Mouse (Mus musculus): ENCODE measurements around the gene Plekha6. TPM values are rescaled to one million over a fixed set of nuclear protein-coding genes. Genes with fewer than 3 reads are reported as not detected.

Gene Plekha6
- total RNA-seq, 2 experiments from 2014 or later: 54.8 to 65.7 TPM

DNA sequence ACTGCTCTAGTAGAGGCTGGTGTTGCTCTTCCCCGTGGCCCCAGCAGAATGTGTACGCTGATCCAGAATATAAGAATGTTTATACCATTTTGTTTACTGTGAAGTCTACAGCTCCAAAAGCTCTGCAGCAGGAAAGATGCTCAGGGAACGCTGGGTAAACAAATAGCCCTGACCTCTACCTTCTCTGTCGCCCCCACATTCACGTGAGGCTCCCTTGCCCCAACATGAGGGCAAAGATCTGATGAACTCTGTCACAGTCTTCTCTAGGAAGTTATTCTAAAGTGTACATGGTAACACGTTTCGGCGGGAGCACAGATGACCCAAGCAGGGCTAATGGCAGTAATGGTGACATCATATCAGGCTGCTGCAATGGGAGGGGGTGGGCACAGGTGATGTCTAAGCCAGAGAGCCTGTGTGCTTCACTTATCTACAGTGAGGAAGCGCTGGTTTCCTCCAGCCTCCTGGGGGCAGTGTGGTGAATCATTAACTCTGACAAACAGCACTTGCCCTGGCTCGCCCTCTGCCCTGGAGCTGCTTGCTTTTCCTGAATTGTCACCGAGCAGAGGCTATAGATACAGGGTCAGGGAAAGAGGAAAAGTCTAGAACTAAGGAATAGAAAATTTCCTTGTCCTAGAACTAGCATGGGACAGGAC is 101.2 kb downstream of the Plekha6 start:
- no peak for DNase-seq (ENCODE audit: low spot score in 2 of 2)

DNA sequence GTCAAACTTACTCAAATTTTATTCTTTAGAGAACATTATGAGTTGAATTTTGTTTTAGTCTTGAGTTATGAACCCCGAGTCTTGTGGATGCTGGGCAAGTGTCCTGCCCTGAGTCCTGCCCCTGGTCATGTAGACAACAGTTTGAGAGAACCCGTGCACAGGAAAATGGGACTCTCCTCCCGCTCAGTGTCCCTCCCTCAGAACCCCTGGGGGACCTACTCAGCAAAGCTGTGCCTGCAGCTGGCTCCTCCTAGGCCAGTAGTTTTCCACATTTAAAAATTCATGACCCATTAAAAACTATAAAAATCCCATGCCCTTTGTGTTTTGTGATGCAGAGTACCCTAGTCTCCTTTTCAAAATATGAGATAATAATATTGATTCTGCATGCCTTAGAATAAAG is 103.1 kb downstream of the Plekha6 start:
- DNase-seq (ENCODE audit: low spot score in 2 of 2): no peak

DNA sequence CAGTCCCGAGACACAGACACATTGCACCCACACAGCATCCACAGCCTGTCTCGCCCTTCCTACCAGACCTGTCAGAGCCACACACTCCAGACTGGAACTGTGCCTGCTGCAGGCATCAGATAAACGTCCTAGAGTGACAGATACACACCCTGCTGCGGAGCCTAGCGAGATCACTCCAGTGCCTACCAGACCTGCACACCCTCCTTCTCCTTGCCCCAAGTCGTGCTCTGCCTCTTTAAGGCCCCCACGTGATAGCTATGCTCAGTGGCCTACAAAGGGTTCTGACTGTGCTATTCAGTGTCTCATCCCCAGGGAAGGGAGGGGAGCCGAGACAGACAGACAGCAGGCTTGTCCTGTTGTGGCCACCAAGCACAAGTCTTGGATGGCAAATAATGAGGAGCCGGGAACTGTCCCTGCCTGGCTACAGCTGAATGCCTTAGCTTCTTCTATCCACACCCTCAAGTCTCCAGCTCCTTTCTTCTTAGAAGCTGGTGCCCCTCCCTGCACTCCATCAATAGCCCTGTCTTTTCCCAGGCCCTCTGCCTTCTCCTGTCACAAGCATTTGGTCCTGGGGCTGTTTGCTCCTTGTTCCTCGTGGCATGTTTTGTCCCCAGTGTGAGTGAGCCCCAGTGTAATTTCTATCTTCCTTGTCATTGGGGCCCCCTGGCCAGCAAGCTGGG is 103.9 kb downstream of the Plekha6 start:
- peak; percentile 34 to 46 for DNase-seq (ENCODE audit: low spot score in 2 of 2)

DNA sequence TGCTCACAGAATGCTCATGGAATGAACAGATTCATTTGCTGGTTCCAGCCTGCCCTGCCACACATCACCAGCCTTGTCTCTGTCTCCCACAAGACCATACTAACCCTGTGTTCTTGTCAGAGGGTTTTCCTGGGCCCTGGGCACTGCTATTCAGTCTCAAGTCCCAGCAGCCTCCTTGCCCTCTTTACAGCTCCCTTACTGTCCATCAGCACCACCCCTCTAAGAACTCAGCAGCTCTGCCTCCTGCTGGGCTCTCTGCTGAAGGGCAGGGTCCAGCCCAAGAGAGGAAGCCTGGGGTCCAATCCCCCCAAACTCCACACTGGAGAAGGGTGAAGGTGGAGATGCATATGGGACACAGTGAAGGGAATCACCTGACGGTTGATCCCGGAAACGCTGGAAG is 104.5 kb downstream of the Plekha6 start:
- DNase-seq (ENCODE audit: low spot score in 2 of 2): peak in 1 of 2 experiments; percentile 31

DNA sequence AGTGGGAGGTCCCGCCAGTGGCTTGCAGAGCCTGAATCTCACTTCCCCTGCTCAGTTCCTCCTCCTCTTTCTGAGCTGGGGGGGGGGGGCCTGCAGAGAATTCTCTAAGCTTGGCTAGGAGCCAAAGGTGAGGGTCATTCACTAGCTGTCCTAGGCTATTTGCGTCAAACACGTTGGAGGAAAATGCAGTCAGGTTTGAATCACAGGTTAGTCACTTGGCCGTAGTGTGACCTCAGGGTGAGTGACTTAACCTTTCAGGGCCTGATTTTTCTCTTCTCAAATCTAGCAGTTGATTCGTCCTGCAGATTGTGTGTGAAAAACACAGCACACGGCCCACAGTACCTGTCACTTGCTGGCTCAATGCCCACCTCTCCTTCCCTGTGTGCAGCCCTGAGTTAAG is 106.3 kb downstream of the Plekha6 start:
- no peak for DNase-seq (ENCODE audit: low spot score in 2 of 2)

DNA sequence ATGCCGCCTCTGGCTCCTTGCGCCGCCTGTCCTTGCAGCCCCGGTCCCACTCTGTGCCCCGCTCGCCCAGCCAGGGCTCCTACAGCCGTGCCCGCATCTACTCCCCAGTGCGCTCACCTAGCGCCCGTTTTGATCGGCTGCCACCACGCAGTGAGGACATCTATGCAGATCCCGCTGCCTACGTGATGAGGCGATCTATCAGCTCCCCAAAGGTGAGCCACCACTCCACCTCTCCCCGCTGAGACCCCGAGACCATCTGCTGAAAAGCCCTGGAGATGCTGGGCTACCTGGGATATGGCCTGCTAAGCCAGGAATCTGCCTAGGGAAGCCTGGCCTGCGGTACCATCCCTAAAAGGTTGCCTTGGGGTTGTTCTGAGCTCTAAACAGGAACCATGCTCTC is 110.2 kb downstream of the Plekha6 start:
- DNase-seq (ENCODE audit: low spot score in 2 of 2): no peak

DNA sequence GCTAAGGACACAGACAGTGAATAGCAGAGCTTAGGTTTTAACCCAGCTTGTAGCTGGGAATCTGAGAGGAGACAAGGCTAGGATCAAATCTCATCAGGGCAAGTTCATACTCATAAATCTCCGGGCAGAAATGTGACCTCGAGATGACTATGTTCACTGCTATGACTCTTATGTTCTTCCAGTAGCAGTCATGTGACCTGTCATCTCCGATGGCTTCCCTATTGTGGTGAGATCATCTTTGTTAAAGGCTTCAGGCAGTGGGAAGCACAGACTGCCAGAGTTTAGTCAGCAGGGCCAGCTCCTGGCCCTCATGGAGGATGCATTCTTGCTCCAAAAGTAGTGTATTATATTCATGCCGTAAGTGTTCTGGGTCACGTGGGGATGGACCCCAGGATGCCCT is 113.0 kb downstream of the Plekha6 start:
- no peak for DNase-seq (ENCODE audit: low spot score in 2 of 2)

DNA sequence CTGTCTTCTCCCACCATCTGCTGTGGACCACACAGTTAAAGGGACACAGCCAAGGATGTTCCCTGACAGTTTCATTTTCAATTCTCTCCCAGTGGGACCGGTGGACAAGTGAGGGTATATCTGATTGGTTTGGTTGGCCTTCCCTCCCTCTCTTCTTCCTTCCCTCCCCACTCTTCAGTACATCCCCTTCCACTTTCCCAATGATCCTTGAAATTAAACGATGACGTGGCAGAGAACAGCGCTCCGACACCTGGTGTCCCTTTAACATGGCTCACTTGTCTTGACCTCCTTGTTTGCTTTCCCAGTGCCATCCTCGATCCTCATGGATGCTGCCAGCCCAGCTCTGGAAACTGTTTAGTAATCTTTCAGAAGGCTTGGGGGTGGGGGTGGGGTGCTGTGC is 114.5 kb downstream of the Plekha6 start:
- DNase-seq (ENCODE audit: low spot score in 2 of 2): no peak

DNA sequence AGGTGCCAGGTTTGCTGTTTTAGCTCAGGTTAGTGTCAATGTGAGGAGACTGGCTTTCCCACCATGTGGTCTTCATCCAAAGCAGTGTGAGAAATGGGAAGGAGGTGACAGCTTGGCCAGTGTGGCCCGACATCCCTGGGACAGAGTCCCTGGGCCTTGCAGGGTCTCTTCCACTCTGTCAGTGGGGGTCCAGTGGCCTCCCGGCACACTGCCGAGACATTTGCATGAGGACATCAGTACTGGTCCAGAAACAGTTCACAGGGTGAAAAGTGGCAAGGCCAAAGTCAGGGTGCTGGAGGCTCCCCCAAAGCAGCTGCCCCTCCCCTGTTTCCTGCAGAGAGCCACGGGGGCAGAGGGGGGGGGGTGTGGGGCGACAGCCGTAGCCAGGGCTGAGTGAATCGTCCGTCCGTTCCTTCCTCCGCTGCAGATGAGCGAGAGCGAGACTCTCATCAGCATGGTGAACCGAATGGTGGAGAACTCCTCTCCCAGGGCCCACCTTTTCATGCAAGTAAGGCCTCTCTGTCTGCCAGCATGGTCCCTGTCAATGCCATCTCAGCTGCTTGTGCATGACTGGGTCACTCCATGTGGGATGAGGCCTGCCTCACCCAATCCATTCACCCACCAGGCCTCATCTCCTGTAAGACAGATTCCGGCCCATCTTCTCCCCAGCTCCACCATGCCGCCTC is 115.1 kb downstream of the Plekha6 start:
- DNase-seq (ENCODE audit: low spot score in 2 of 2): no peak

DNA sequence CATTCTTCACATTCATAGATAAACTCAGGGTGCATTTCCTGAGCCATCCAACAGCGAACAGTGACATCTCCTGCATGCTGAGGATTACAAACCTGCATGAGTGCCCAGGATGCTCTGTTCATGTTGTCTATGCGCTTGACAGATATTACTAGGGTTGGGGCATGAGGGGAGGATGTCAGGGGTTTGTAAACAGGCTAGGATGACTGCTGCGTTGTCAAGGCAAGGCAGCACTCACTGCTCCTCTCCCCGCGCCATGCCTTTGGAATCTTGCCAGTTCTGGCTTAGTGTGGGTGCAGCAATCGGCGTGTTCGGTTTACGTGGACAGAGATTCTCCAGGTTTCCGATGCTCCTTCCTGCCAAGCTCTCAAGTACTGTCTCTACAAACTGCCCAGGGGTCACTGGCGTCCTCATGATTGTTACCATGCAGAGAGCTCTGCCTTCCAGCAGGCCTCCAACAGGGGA is 115.7 kb downstream of the Plekha6 start:
- DNase-seq (ENCODE audit: low spot score in 2 of 2): peak; percentile 37 to 43

DNA sequence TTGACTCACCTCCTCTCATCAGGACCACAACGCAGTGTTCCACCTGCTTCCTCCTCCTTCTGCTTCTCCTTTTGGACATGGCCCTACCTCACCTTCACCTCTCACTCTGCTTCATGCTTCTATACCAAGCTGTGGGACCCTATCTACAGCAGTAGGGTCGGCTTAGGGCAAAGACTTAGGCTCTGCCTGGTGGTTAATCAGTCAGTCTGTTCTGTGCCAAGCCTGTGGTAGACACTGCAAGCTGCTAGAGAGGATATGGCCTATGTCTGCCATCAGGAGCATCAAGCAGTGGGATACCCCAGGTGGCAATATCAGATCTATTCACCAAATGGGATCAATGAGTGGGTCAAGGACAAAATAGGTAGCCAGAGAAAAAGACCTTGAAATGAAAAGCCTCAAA is 116.5 kb downstream of the Plekha6 start:
- DNase-seq (ENCODE audit: low spot score in 2 of 2): no peak

DNA sequence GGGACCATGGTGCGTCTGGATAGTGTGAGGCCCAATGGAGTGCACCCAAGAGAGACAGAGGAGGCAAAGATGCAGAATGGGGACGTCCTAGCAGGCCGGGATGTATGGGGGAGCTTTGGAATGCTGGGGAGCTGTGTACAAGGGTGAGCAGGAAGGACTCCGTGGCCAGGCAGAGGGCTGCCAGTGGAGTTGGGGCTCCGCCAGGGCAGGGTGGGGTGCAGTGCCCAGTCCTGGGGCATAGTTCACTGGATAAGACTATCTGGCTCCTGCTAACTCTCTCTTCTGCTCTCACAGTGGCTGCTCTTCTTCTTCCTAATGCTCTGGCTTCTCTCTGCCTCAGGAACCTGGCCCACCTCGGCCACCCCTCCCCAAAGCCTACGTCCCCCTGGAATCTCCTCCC is 121.9 kb downstream of the Plekha6 start:
- no peak for DNase-seq (ENCODE audit: low spot score in 2 of 2)

DNA sequence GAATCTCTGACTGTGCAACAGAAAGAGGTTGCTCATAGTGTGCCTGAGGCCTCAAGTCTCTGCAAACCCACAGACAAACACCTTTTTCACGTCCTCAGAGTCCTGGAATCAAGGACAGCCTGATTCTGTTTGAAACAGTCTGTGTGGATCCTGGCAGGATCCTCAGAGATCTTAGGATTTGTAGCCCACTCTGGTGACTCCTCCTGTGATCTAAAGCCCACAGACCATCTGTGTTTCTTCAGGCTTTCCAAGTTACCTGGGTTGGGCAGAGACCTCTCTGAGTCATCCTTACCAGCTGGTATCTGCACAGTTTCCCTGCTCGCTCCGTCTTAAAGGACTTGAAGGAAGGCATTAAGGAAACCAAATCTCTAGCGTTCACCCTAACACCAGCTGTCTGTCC is 123.0 kb downstream of the Plekha6 start:
- DNase-seq (ENCODE audit: low spot score in 2 of 2): no peak

DNA sequence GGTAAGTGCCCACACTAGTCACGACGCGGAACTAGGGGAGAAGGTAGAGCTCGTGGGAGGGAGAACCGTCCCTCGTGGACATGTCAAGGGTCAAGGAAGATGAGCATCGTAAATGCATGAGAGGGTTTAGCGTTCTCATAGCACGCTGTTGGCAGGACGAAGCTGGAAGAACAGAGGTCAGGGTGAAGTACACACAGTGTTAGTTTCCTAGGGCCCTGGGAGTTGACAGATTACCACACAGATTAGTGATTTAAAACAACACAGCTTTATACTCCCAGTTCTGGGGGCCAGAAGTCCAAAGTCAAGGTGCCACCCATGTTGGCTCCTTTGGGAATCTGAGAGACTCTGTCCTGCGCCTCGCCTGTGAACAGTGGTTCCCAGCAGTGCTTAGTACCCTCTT is 123.9 kb downstream of the Plekha6 start:
- DNase-seq (ENCODE audit: low spot score in 2 of 2): no peak

DNA sequence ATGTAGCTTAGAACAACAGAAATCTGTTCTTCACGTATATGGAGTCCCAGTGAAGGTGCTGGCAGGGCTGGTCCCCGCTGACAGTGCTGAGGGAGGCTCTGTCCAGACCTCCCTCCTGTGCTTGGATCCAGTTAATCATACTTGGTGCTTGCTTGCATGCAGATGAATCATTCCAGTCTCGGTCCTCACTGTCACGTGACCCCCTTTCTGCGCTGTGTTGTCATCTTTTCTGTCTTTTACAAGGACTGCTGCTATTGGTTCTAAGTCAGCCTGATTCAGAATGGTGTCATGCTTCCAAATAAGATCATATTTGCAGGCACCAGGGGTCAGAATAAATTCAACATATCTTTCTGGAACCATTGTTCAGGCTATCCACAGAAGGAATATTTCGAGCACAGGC is 127.9 kb downstream of the Plekha6 start:
- no peak for DNase-seq (ENCODE audit: low spot score in 2 of 2)

DNA sequence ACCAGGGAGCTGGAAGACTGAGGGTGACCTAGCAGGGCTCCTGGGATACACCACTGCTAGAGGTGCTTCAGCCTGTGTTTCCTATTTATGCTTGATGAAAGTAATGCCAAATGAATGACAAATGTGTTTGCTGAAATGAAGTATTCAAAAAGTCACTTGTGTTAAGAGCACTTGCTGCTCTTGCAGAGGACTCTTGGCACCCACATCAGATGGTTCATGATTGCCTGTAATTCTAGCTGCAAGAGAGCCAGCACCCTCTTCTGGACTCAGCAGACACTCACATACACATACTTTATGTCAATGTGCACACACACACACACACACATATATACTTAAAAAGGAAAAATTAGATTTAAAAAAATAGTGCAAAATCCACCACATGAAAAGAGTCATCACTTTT is 128.6 kb downstream of the Plekha6 start:
- DNase-seq (ENCODE audit: low spot score in 2 of 2): no peak

DNA sequence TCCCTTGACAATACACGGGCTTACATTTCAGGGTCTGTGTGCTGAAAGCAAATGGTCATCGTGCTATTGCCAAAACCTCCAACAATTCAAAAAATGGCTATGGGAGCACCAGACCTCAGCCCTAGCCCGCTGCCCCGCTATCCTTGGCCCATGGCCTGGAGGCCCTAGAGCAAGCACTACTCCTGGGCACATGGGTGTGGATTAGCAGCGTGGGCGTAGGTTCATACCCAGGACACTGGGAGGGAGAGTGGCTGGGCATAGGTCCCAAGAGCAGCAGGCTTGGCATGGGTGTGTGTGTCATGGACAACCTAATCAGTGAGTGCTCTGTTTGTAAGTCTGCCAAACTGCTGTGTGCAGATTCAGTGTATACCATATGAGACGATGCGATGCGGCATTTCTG is 132.4 kb downstream of the Plekha6 start:
- DNase-seq (ENCODE audit: low spot score in 2 of 2): no peak

DNA sequence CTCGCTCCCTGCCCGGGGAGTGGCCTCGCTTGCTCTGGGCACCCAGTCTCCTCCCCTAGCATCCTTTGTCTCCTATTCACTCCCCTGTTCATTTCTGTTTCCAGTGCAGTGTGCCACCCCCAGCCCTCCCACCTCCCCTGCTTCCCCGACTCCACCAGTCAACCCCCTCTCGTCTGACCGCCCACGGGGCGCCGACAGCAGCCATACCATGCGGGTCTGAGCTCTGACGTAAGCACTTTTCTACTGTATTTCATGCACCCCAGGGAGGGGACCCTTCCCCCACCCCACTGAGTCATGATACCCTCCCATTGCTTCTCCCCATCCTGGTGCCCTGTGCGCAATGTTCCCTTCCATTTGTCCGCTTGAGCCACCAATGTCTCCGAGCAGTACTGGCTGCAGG is 134.8 kb downstream of the Plekha6 start:
- DNase-seq (ENCODE audit: low spot score in 2 of 2): no peak

DNA sequence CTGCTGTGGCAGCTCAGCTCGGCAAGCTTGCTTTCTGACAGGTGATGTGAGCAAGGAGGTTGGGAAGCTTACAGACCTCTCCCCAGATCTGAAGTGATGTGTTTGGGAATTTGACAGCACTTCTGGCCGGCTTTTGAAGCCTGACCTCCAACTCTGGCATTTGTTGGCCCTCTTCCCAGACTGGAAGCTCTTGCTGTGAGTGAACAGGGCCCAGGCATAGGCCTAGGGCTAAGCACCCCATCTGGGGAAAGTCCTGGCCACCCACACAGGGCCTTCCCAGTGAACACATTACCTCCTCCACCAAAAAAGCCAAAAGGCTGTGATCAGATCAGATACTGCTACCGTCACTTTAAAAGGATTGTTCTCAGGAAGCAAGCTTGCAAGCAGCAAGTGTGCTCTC is 138.5 kb downstream of the Plekha6 start:
- no peak for DNase-seq (ENCODE audit: low spot score in 2 of 2)

DNA sequence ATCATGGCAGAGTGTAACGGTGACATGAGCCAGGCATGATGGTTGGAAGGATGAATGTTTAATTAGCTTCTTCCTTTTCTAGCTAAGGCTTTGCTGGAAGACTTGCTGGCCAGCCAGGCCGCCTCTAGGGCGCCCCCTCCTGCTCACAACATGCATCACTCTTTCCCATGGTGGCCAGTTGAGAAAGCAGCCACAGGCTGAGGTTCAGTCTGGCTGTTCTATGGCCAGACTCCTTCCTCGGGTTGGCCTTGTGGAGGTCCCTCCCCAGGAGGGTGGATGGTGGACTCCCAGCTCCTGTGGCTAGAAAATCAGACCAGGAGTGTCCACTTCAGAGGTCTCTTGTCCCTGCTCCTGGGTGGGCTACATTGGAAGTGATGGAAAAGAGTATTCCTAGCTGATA is 142.8 kb downstream of the Plekha6 start:
- DNase-seq (ENCODE audit: low spot score in 2 of 2): peak; percentile 79 to 83

DNA sequence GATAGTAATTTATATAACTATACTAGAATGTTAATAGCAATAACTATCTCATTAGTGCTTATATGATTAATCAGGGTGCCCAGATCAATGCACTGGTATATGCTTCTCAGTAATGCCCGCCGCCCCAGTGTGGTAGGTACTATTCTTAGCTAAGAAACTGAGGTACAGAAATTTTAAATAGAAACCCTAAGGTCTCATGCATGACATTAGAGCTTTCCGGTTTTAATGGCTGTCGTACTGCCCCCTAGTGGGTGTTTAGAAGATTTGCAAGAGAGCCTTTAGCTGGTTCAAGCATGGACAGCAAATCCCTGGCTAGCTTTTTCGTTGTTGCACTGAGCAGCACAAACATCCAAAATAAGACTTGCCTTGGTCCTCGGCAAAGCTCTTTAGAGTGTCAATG is 143.3 kb downstream of the Plekha6 start:
- peak; percentile 52 to 57 for DNase-seq (ENCODE audit: low spot score in 2 of 2)

DNA sequence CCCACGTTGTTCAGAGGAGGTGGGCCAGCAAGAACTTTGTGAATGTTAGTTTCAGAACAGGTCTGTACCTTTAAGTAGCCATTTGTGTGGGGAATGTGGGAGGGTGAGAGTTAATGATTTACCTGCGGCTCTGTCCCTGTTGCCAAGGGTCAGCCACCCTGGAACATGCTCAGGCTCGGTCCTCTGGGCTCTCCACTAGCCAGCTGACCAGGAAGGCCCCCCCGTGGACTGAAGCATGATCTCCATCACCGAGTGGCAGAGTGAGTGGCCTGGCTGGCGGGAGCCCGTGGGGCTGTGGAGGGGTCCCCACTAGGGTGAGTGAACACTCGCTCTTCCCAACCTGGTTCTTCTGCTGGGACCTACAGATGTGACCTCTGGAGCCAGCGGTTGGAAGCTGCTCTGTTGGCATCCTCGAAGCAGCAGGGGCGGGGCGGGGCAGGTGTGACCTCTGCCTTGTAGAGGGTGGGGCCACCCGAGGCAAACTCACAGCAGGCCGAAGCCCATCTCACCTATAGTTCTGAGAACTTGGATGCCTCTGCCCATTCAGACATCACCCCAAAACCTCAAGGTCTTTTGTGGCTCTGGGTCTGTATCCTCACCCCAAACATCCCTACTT is 145.8 kb downstream of the Plekha6 start, which contains the start of gene Golt1a:
Gene Golt1a, plus strand, starts transcription at position 149 of the 616 bp plus-strand sequence.
- no peak for DNase-seq (ENCODE audit: low spot score in 2 of 2)
